In the genomic region with DNA sequence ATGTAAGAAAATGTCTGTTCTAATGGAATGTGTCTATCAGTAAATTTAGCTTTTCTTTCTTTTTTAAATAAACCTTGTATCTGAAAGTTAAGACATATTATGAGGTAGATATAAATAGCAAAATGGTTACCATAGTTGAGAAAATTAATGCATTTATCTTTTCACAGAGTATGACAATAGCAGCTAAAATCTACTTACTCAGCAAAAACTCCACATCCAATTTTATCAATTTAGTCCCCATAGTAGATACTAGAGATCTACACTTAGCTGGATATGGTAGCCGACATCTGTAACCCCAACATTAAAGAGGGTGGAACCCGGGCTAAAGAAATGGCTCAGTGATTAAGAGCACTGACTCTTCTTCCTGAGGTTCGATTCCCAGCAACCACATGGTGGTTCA, we compare ENCODE assay signal across 1 mouse cellular context.
TF ChIP-seq lines count a peak whose summit lies in the region.

No protein-coding gene starts in this region.

TF ChIP-seq in ES-E14, 5 proteins besides CTCF, POLR2A, EP300 and RAD21 (continued from another document):
- no peak for TF ChIP-seq ZC3H11A (IDR thresholded peaks at IDR 0.05; ENCODE audit: borderline replicate concordance, low read depth, low read length)
- TF ChIP-seq HCFC1 (IDR thresholded peaks at IDR 0.05; ENCODE audit: borderline replicate concordance, insufficient read depth, low read length) = no peak
- no peak for TF ChIP-seq CHD2 (IDR thresholded peaks at IDR 0.05; ENCODE audit: low read depth, low read length)
TF ChIP-seq in ES-E14: peak in this region for 1.
